Mouse (Mus musculus): Measurements from ENCODE around the gene Rcn3. TPM values are rescaled to one million over a fixed set of nuclear protein-coding genes. Genes with fewer than 3 reads are reported as not detected.

The Rcn3 gene
- polyA plus RNA-seq, 1 experiment from 2014 or later, result 69.8 TPM

GRCm38 (mm10) chr7:45077829-45078228 is 14.2 kb downstream of the Rcn3 start:
- WGBS, result 92% methylated on average over 2 of the region's 2 CpGs
- H3K9ac ChIP-seq (replicated peaks), result no peak overlapping the region
- H3K27me3 ChIP-seq, result no peaks in the 10 kb centered on the region
- peaks cover 43% of the 10 kb centered on the region for H3K36me3 ChIP-seq
- no peaks in the 10 kb centered on the region for H3K9me3 ChIP-seq
- no peak overlapping the region for H3K4me2 ChIP-seq (replicated peaks)
- H3K4me1 ChIP-seq (replicated peaks), result 0 out of 2 replicates have a peak, but pooled peaks cover 4% of the 10 kb centered on the region
- ATAC-seq, result no peak
- no peak overlapping the region for H3K4me3 ChIP-seq (replicated peaks)
- H3K27ac ChIP-seq, result no peak overlapping the region

- no peak for ATAC-seq
- Histone ChIP-seq H3K4me1 (replicated peaks) (0 out of 2 replicates have a peak, but pooled peaks cover 4% of the 10 kb centered on the region), H3K9me3 (no peaks in the 10 kb centered on the region), H3K4me2 (replicated peaks) (no peak overlapping the region), H3K27me3 (no peaks in the 10 kb centered on the region), H3K27ac (no peak overlapping the region), H3K4me3 (replicated peaks) (no peak overlapping the region), H3K36me3 (peaks cover 43% of the 10 kb centered on the region), H3K9ac (replicated peaks) (no peak overlapping the region)
- WGBS, result 88% methylated on average over 14 of the region's 14 CpGs
Measured at GRCm38 (mm10) chr7:45077322-45077721, 14.7 kb downstream of the Rcn3 start.

GRCm38 (mm10) chr7:45076501-45076900 is 15.5 kb downstream of the Rcn3 start:
- H3K36me3 ChIP-seq, result peaks cover 43% of the 10 kb centered on the region
- H3K4me3 ChIP-seq (replicated peaks), result no peak overlapping the region
- H3K9ac ChIP-seq (replicated peaks), result no peak overlapping the region
- no peak overlapping the region for H3K4me2 ChIP-seq (replicated peaks)
- no peaks in the 10 kb centered on the region for H3K27me3 ChIP-seq
- no peak for ATAC-seq
- no peak overlapping the region for H3K27ac ChIP-seq
- 0 out of 2 replicates have a peak, but pooled peaks cover 4% of the 10 kb centered on the region for H3K4me1 ChIP-seq (replicated peaks)
- 91% methylated on average over 30 of the region's 30 CpGs for WGBS
- no peaks in the 10 kb centered on the region for H3K9me3 ChIP-seq

- H3K4me1 ChIP-seq (replicated peaks), result 0 out of 2 replicates have a peak, but pooled peaks cover 4% of the 10 kb centered on the region
- no peak for ATAC-seq
- H3K27ac ChIP-seq, result no peak overlapping the region
- H3K4me3 ChIP-seq (replicated peaks), result no peak overlapping the region
- H3K36me3 ChIP-seq, result peaks cover 43% of the 10 kb centered on the region
- no peak overlapping the region for H3K4me2 ChIP-seq (replicated peaks)
- H3K27me3 ChIP-seq, result no peaks in the 10 kb centered on the region
- H3K9me3 ChIP-seq, result no peaks in the 10 kb centered on the region
- 92% methylated on average over 4 of the region's 4 CpGs for WGBS
- H3K9ac ChIP-seq (replicated peaks), result no peak overlapping the region
Measured at GRCm38 (mm10) chr7:45075405-45075804, 16.6 kb downstream of the Rcn3 start.

- Histone ChIP-seq H3K4me3 (replicated peaks) (no peak overlapping the region), H3K27me3 (no peaks in the 10 kb centered on the region), H3K36me3 (peaks cover 43% of the 10 kb centered on the region), H3K9ac (replicated peaks) (peak overlapping the region; percentile 28; the same call in 1 of the 2 replicates), H3K4me2 (replicated peaks) (no peak overlapping the region), H3K9me3 (no peaks in the 10 kb centered on the region), H3K4me1 (replicated peaks) (no peaks in the 10 kb centered on the region), H3K27ac (no peak overlapping the region)
- 93% methylated on average over 12 of the region's 12 CpGs for WGBS
- no peak for ATAC-seq
Measured at GRCm38 (mm10) chr7:45073949-45074348, 18.1 kb downstream of the Rcn3 start.

- Histone ChIP-seq H3K36me3 (peaks cover 43% of the 10 kb centered on the region), H3K27ac (no peak overlapping the region), H3K27me3 (no peaks in the 10 kb centered on the region), H3K4me1 (replicated peaks) (no peaks in the 10 kb centered on the region), H3K9ac (replicated peaks) (0 out of 2 replicates have a peak overlapping the region, but pooled peaks have one; percentile 28), H3K9me3 (no peaks in the 10 kb centered on the region), H3K4me3 (replicated peaks) (no peak overlapping the region), H3K4me2 (replicated peaks) (no peak overlapping the region)
- 84% methylated on average over 7 of the region's 7 CpGs for WGBS
- no peak for ATAC-seq
Measured at GRCm38 (mm10) chr7:45073171-45073707, 18.8 kb downstream of the Rcn3 start.

GRCm38 (mm10) chr7:45072230-45072629 is 19.8 kb downstream of the Rcn3 start:
- Histone ChIP-seq H3K9me3 (no peaks in the 10 kb centered on the region), H3K27me3 (no peaks in the 10 kb centered on the region), H3K4me1 (replicated peaks) (no peaks in the 10 kb centered on the region), H3K9ac (replicated peaks) (no peak overlapping the region), H3K4me3 (replicated peaks) (no peak overlapping the region), H3K36me3 (peaks cover 37% of the 10 kb centered on the region), H3K27ac (no peak overlapping the region), H3K4me2 (replicated peaks) (no peak overlapping the region)
- WGBS, result 70% methylated on average over 2 of the region's 2 CpGs
- no peak for ATAC-seq

- no peak overlapping the region for H3K27ac ChIP-seq
- WGBS, result 95% methylated on average over 2 of the region's 2 CpGs
- H3K9me3 ChIP-seq, result no peaks in the 10 kb centered on the region
- ATAC-seq, result no peak
- no peak overlapping the region for H3K4me2 ChIP-seq (replicated peaks)
- no peaks in the 10 kb centered on the region for H3K27me3 ChIP-seq
- 0 out of 2 replicates have a peak, but pooled peaks cover 2% of the 10 kb centered on the region for H3K4me1 ChIP-seq (replicated peaks)
- H3K4me3 ChIP-seq (replicated peaks), result no peak overlapping the region
- no peak overlapping the region for H3K9ac ChIP-seq (replicated peaks)
- peaks cover 12% of the 10 kb centered on the region for H3K36me3 ChIP-seq
Measured at GRCm38 (mm10) chr7:45069671-45070070, 22.4 kb downstream of the Rcn3 start.

- no peaks in the 10 kb centered on the region for H3K27me3 ChIP-seq
- no peaks in the 10 kb centered on the region for H3K9me3 ChIP-seq
- no peak for ATAC-seq
- H3K4me1 ChIP-seq (replicated peaks), result peaks cover 15% of the 10 kb centered on the region
- H3K36me3 ChIP-seq, result no peaks in the 10 kb centered on the region
- H3K9ac ChIP-seq (replicated peaks), result no peak overlapping the region
- no peak overlapping the region for H3K27ac ChIP-seq
- H3K4me3 ChIP-seq (replicated peaks), result no peak overlapping the region
- no peak overlapping the region for H3K4me2 ChIP-seq (replicated peaks)
- 30% methylated on average over 5 of the region's 5 CpGs for WGBS
Measured at GRCm38 (mm10) chr7:45068000-45068318, 24.1 kb downstream of the Rcn3 start.

- Histone ChIP-seq H3K4me3 (replicated peaks) (no peak overlapping the region), H3K36me3 (no peaks in the 10 kb centered on the region), H3K27ac (no peak overlapping the region), H3K9me3 (no peaks in the 10 kb centered on the region), H3K4me1 (replicated peaks) (peaks cover 15% of the 10 kb centered on the region), H3K9ac (replicated peaks) (no peak overlapping the region), H3K4me2 (replicated peaks) (no peak overlapping the region), H3K27me3 (no peaks in the 10 kb centered on the region)
- 82% methylated on average over 4 of the region's 4 CpGs for WGBS
- ATAC-seq, result no peak
Measured at GRCm38 (mm10) chr7:45067190-45067999, 24.6 kb downstream of the Rcn3 start.

- Histone ChIP-seq H3K4me2 (replicated peaks) (peak within 1 kb of the TSS; percentile 62), H3K9me3 (no peaks in the 10 kb centered on the region), H3K27me3 (no peaks in the 10 kb centered on the region), H3K27ac (peak within 1 kb of the TSS; percentile 89), H3K4me3 (replicated peaks) (peak within 1 kb of the TSS; percentile 70), H3K36me3 (no peaks in the 10 kb centered on the region), H3K9ac (replicated peaks) (peak within 1 kb of the TSS; percentile 73), H3K4me1 (replicated peaks) (peaks cover 45% of the 10 kb centered on the region)
- under 1% methylated on average over 31 of the region's 31 CpGs for WGBS
- peak; percentile 90 for ATAC-seq
Measured at GRCm38 (mm10) chr7:45062239-45062835, 29.7 kb downstream of the Rcn3 start, which contains the start of the genes Nosip and Prrg2. Gene Nosip, plus strand, starts transcription at chr7:45062429. Gene Prrg2, minus strand, starts transcription at chr7:45062677.

- peak overlapping the region; percentile 89; the same call in 1 of the 2 replicates for H3K27ac ChIP-seq
- H3K27me3 ChIP-seq, result no peaks in the 10 kb centered on the region
- no peaks in the 10 kb centered on the region for H3K36me3 ChIP-seq
- no peak for ATAC-seq
- peaks cover 45% of the 10 kb centered on the region for H3K4me1 ChIP-seq (replicated peaks)
- peak overlapping the region; percentile 62 for H3K4me2 ChIP-seq (replicated peaks)
- H3K9me3 ChIP-seq, result no peaks in the 10 kb centered on the region
- 18% methylated on average over 11 of the region's 11 CpGs for WGBS
- H3K9ac ChIP-seq (replicated peaks), result peak overlapping the region; percentile 6; the same call in 1 of the 2 replicates
- H3K4me3 ChIP-seq (replicated peaks), result peak overlapping the region; percentile 70
Measured at GRCm38 (mm10) chr7:45061532-45062075, 30.4 kb downstream of the Rcn3 start.

Measured in midbrain, embryonic 13.5 days (tissue).